Mouse (Mus musculus): ENCODE results near the gene Dag1. TPM values are rescaled to one million over a fixed set of nuclear protein-coding genes. Genes with fewer than 3 reads are reported as not detected.
A peak's percentile ranks its signal among the peaks of the same experiment; 100 is the strongest.
"Not testable (repeated sequence)": the region's sequence is repeated elsewhere in the genome, so short reads cannot be mapped to it uniquely, and the experiment has no call there.

The Dag1 gene
- 9.8 and 14.1 TPM in 2 replicates for total RNA-seq (2017)

DNA sequence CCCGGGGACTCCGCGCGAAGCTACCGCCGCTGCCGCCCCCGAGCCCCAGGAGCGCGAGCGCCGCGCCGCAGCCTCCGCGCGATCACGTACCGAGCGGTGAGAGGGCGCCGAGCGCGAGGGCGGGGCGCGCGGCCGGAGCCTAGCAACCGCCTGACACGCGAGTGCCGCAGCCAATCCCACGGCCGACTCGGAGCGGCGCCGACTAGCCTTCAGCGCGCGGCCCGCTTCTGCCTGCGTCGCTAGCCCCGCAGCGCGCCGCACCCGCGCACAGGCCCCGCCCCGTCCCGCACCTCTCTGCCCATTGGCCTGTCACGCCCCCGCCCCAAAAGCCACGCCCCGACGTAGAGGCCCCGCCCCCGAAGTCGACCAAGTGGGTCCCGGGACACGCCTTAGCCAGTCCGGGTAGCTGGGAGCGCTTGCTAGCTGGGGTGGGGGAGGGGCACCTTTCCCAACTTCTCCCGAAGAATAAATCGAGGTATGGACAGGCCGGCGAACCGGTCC, at the start of gene Dag1:
TSS of gene Dag1 (minus strand) at position 269 of the 501 bp plus-strand sequence.
- ATAC-seq (replicated peaks in 1 of 2; ENCODE audit: insufficient read depth in 1 of 2, low FRiP score in 2 of 2, low TSS enrichment in 1 of 2, low read depth in 1 of 2, poor library complexity in 2 of 2, severe bottlenecking in 2 of 2), result peak; percentile 92

DNA sequence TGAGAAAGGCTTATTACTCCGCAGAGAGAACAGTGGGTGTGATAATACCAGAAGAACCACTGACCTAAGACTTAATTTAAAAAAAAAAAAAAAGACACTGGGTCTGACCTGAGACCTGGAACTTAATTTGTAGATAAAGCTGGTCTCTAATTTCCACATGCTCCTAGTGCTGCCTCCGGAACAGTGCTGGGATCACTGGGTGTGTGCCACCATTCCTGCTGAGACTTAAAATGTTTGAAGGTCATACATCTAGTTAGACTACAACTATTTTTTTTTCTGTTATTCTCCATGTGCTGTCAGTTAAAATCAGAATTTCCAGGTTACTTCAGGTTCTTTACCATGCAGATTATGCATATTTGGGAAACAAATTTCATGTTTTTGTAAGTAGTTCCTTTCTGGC, 44.4 kb upstream of the Dag1 start:
- no peak for ATAC-seq (replicated peaks in 1 of 2; ENCODE audit: insufficient read depth in 1 of 2, low FRiP score in 2 of 2, low TSS enrichment in 1 of 2, low read depth in 1 of 2, poor library complexity in 2 of 2, severe bottlenecking in 2 of 2)

DNA sequence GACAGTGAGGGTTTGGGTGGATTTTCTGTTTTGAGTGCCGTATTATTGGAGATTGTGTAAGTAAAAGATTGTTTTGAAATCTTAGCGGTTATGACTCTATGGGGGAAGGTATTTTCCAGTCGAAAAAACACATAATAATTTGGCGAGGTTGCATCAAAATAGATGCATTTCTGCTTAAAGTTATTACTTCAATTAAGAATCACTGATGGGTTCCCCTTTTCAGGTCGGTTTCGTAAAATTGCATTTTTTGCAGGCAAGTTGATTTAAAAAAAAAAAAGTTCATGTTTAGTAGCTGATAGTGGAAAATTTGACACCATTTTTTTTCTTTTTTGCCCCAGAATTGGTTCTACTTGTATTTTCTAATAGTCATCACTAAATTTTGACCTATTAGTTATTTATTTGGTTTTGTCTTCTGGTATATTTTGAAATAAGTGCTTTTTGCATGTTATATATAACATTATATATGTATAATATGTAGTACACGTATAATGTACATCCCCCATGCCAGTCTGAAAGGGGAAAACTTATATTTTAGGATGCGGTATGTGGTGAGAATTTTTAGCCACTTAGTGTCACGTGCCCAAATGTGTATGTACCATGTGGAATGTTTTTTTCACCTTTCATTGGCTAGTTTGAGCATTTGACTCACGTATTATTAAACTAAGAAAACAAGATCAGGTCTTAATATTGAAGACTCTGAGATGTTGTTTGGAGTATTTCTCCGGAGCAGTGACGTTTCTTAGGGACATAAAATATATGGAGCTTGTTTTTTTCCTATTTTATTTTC, 43.5 kb upstream of the Dag1 start:
- ATAC-seq (replicated peaks in 1 of 2; ENCODE audit: insufficient read depth in 1 of 2, low FRiP score in 2 of 2, low TSS enrichment in 1 of 2, low read depth in 1 of 2, poor library complexity in 2 of 2, severe bottlenecking in 2 of 2), result no peak

DNA sequence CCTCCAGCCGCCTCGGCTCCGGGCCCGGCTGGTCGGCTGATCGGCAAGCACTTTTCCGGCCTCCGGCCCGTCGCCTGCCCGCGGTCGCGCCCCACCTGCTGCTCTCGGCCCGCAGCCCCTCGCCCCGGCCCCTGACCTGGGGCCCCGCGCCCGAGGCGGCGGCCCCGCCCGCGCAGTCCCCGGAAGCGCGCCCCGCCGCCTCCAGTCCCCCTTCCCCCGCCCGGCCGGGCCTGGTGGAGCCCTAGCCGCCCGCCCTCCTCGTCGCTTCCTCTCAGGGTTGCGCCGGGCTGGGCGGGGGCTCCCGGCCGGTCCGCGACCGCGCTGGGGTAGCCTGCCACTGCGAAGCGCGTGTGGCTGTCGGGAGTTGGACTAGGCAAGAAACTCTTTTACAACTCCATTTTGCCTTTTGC, 42.8 kb upstream of the Dag1 start:
- ATAC-seq (replicated peaks in 1 of 2; ENCODE audit: insufficient read depth in 1 of 2, low FRiP score in 2 of 2, low TSS enrichment in 1 of 2, low read depth in 1 of 2, poor library complexity in 2 of 2, severe bottlenecking in 2 of 2), result peak; percentile 54 to 56; a peak in 3 of 4 replicates

DNA sequence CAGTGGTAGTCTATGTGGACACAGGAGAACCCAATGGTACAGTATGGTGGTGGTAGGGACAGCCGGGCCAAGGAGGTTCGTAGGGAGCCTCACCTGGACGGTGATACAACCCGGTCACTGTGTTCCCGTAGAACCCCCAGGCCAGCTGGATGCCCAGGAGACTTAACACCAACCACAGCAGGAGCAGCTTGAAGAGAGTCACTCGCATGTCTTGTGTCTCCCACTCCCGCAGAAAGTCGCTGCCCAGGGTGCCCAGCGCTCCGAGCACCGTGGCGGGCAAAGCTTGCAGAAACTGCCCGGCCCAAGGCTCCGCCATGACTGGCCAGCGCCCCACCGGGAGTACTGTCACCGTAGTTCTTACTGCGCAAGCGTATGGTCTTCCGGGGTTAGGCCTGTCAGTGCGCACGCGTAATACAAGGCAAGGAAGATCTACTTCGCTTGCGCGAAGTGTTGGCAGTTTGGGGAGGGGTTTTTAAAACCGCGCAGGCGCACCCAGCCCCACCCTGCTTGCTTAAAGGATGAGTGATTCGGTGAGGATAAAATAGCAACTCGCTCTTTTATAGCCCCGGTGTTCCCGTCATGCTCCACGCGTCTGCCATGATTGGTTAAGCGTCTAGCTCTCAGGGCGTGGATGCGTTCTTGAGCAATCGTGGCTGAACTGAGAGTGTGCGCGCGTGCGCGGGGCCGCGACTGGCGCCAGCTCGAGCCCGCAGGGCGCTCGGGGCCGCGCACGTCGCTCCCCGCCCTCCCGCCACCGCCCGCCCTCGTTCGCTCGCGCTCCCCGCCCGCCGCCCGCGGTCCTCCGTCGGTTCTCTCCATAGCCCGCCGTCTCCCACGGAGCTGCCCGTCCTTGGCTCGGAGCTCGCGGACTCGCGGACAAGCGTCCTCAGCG, 42.1 kb upstream of the Dag1 start, which contains the start of the genes Rhoa and Tcta:
TSS of gene Rhoa (plus strand) at position 501 of the 892 bp plus-strand sequence.
TSS of gene Tcta (minus strand) at position 532 of the 892 bp plus-strand sequence.
- peak; percentile 95 to 97 for ATAC-seq (replicated peaks in 1 of 2; ENCODE audit: insufficient read depth in 1 of 2, low FRiP score in 2 of 2, low TSS enrichment in 1 of 2, low read depth in 1 of 2, poor library complexity in 2 of 2, severe bottlenecking in 2 of 2)

DNA sequence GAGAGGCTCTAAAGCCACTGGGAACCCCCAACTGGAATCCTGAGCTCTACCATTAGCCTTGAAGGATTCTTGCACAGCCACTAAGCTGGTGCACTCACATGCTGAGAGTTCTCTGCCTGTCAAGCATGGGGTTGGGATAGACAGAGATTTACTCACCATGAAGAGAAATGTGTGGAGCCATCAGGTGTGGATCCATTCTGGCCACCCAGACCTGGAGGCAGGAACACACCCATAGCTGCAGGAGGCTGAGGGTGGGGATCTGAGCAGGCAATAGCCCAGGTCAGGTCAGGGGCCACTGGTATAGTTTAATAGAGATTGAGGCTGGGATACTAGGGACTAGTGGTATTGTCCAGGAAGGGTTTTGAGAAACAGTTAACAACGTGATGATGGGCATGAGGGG, 41.4 kb upstream of the Dag1 start:
- no peak for ATAC-seq (replicated peaks in 1 of 2; ENCODE audit: insufficient read depth in 1 of 2, low FRiP score in 2 of 2, low TSS enrichment in 1 of 2, low read depth in 1 of 2, poor library complexity in 2 of 2, severe bottlenecking in 2 of 2)

DNA sequence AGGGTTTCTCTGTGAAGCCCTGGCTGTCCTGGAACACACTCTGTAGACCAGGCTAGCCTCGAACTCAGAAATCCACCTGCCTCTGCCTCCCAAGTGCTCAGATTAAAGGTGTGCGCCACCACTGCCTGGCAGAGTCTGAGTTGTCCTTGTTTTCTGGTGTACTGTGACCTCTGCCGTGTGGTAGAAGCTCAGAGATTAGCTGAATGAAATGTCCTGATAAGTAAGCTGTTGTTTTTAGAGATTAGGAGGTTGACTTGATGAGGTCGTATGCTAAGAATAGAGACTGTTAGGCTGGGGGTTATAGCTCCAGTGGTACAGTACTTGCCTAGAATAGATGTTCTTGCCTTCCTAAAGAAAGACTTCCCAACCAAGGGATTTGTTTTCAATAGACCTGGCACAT, 41.0 kb upstream of the Dag1 start:
- ATAC-seq (replicated peaks in 1 of 2; ENCODE audit: insufficient read depth in 1 of 2, low FRiP score in 2 of 2, low TSS enrichment in 1 of 2, low read depth in 1 of 2, poor library complexity in 2 of 2, severe bottlenecking in 2 of 2), result no peak

DNA sequence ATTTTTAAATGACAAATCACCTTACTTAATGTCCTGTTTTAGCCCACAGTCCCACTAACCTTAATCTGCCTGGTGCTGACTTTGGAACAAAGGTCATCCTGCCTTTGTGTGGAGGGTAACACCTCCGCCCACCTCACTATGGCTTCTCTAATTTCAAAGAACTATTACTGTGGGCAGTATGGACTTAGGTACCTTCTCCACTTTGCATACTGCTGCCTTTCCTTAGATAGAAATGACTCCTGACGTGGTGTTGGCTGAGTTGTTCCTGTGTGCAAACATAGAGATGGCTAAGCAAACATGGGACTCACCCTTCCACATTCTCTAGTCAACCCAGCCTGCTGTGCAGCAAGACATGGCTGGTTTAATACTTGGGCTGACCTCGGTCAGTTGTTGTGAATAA, 38.1 kb upstream of the Dag1 start:
- no peak for ATAC-seq (replicated peaks in 1 of 2; ENCODE audit: insufficient read depth in 1 of 2, low FRiP score in 2 of 2, low TSS enrichment in 1 of 2, low read depth in 1 of 2, poor library complexity in 2 of 2, severe bottlenecking in 2 of 2)

DNA sequence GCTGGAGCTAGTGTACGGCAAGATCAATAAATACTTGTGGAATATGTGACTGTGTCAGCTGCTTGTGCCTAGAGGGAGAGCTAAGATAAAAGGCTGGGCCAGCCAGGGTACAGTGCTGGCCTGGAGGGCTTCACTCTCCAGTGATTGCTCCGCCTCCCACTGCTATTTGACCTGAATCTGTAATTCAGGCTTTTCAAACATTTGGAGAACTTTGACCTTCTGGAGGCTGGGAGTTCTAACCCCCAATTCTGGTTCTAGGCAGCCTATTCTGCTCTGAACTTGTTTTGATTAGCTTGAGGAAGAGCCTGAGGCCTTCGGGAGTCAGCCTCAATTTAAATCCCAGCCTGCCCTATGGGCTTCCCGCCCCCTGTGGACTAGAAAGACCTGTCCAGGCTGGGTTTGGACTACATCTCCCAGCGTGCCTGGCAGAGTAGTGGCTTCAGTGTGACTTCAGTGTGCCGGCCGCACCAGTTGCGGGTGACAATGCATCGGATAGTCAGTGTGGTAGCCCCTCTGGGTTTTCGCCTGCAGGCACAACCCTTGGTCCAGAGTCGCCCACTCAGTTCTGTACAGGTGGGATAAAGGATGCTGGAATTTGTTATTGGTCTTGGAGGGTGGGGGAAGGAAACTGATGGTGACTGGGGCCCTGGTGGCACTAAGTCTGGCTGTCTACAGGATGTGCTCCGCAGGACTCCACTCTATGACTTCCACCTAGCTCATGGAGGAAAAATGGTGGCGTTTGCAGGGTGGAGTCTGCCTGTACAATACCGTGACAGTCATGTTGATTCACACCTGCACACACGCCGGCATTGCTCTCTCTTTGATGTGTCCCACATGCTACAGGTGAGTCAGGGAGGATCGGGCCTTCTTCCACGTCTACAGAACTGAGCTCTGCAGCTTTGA, 32.9 kb upstream of the Dag1 start, which contains the start of gene Amt:
TSS of gene Amt (plus strand) at position 401 of the 903 bp plus-strand sequence.
- ATAC-seq (replicated peaks in 1 of 2; ENCODE audit: insufficient read depth in 1 of 2, low FRiP score in 2 of 2, low TSS enrichment in 1 of 2, low read depth in 1 of 2, poor library complexity in 2 of 2, severe bottlenecking in 2 of 2), result no peak

DNA sequence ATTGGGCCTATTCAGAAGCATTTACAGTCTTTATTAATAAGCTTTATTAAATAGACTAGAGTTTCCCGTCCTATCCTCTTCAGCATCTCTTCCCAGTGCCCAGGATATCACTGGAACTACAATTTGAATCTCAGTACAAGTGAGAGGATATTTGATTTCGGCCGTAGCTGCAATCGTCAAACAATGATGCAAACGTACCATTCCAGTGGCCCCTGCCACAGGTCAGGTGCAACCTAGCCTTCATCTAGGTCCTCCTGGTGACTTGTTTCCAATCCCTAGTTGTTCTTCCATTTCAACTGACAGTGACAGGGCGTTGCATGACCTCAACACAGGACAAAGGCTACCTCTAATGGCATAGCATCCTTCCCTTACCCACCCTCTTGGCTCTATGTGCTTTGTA, 27.0 kb upstream of the Dag1 start:
- no peak for ATAC-seq (replicated peaks in 1 of 2; ENCODE audit: insufficient read depth in 1 of 2, low FRiP score in 2 of 2, low TSS enrichment in 1 of 2, low read depth in 1 of 2, poor library complexity in 2 of 2, severe bottlenecking in 2 of 2)

DNA sequence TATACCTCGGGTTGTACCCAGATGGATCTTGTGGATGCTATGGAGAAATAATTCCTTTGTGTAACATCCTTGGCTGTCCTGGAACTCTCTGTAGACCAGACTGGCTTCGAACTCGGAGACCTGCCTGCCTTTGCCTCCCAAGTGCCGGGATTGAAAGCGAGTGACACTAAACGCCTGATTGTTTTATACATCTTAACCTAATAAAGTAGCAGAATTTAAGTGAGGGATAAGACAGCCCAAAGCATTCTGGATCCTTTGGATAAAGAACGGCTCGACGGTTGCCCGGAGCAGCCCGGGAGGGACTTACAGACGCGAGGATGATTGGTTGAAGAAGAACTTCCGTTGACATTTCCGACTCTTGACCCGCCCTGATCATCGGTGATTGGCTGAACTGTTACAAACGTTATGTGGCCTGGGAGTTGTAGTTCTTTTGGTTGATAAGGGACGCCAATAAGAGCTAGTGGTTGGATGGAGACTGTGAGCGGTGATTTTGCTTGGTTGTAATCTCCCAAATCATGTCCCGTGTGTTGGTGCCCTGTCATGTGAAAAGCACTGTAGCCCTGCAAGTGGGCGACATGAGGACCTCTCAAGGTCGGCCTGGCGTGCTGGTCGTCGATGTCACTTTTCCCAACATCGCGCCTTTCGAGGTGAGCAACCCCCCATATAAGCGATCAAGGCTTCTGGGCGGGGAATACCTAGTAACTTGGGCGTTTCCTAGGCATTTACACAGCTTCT, 26.4 kb upstream of the Dag1 start, which contains the start of gene Nicn1:
TSS of gene Nicn1 (plus strand) at position 414 of the 735 bp plus-strand sequence.
- peak; percentile 100 for ATAC-seq (replicated peaks in 1 of 2; ENCODE audit: insufficient read depth in 1 of 2, low FRiP score in 2 of 2, low TSS enrichment in 1 of 2, low read depth in 1 of 2, poor library complexity in 2 of 2, severe bottlenecking in 2 of 2)

DNA sequence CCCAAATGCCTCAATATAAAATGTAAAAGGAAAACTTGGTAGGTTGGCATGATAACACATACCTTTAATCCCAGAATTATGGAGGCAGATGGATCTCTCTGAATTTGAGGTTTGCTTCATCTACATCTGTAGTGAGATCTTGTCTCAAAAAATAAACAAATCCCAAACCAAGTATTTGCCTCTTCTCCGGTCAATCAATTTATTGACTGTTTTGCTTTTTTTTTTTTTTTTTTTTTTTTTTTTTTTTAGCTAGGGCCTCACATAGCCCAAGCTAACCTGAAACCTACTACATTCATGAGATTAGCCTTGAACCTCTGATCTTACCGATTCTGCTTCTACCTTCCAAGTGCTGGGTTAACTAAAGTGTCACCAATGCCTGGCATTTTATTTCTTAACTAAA, 25.6 kb upstream of the Dag1 start:
- no peak for ATAC-seq (replicated peaks in 1 of 2; ENCODE audit: insufficient read depth in 1 of 2, low FRiP score in 2 of 2, low TSS enrichment in 1 of 2, low read depth in 1 of 2, poor library complexity in 2 of 2, severe bottlenecking in 2 of 2)

DNA sequence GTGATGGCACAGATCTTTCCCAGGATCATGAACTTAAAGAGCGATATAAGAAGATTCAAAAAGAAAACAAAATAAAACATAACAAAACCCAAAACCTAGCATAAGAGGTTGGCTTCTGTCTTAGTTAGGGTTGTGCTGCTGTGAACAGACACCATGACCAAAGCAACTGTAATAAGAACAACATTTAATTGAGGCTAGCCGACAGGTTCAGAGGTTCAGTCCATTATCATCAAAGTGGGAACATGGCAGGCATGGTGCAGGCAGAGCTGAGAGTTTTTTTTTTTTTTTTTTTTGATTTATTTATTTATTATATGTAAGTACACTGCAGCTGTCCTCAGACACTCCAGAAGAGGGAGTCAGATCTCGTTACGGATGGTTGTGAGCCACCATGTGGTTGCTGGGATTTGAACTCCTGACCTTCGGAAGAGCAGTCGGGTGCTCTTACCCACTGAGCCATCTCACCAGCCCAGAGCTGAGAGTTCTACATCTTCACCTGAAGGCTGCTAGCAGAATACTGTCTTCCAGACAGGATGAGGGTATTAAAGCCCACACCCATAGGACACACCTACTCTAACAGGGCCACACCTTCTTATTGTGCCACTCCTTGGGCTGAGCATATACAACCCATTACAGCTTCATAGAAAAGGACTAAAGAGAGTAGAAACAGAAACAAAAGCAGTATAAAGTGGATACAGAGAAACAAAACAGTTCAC, 23.9 kb upstream of the Dag1 start:
- not testable (repeated sequence) for ATAC-seq (replicated peaks in 1 of 2; ENCODE audit: insufficient read depth in 1 of 2, low FRiP score in 2 of 2, low TSS enrichment in 1 of 2, low read depth in 1 of 2, poor library complexity in 2 of 2, severe bottlenecking in 2 of 2)

DNA sequence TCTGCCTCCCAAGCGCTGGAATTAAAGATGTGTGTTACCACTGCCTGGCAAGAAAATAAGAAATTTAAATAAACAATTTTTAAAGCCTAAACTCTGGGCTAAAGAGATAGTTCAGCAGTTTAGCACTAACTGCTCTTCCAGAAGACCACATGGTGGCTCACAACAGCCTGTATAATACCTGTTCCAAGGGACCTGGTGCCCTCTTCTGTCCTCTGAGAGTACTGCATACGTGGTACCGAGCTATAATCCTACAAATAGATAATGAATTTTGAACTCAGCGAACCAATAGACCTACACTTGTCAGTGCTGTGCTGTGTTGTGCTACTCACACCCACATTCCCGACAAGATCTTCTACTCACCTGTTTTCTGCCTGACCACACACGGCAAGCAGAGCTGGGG, 20.7 kb upstream of the Dag1 start:
- peak; percentile 89 to 96 for ATAC-seq (replicated peaks in 1 of 2; ENCODE audit: insufficient read depth in 1 of 2, low FRiP score in 2 of 2, low TSS enrichment in 1 of 2, low read depth in 1 of 2, poor library complexity in 2 of 2, severe bottlenecking in 2 of 2)

DNA sequence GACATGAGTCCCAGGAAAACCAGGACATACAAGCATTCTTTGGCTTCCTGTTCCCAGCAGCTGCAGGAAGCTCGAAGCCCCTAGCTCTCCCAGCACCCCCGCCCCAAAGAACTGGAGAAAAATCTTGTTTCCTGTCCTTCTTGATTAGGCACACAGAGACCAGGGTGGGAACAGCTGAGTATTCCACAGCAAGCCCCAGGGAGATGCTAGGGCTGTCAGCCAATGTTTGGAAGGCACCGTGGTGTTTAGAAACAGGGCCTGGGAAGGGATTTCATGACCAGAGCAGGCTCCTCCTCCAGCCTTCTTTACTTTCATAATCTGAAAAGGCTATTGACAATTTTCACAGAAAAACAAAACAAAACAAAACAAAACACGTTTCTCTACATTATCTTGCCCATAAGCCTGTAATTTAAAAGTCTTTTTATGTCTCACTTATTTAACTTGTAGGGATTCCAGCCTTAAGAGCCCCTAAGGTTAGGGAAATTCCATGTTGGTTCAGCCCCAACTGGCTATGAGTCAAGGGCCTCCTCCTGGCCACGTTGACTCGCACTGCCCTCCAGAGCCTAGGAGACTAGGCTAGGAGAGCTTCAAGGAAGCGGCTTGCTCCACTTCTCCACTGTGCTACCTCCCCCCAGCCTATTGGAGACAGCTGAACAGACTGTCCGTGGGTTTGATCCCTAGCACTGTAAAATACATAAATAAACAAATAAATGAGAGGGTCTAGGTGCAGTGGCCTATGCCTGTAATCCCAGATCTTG, 16.5 kb upstream of the Dag1 start:
- ATAC-seq (replicated peaks in 1 of 2; ENCODE audit: insufficient read depth in 1 of 2, low FRiP score in 2 of 2, low TSS enrichment in 1 of 2, low read depth in 1 of 2, poor library complexity in 2 of 2, severe bottlenecking in 2 of 2), result no peak; a peak in 1 of 4 replicates

Data from hematopoietic stem cell, adult 5-6 weeks (primary cell).